Mouse (Mus musculus): ENCODE measurements around the gene Anks3. TPM values are rescaled to one million over a fixed set of nuclear protein-coding genes. Genes with fewer than 3 reads are reported as not detected.
A peak's percentile ranks its signal among the peaks of the same experiment; 100 is the strongest.

Gene Anks3
- total and polyA plus RNA-seq, 3 experiments = 27.1 to 33.9 TPM; not detected in 1

DNA sequence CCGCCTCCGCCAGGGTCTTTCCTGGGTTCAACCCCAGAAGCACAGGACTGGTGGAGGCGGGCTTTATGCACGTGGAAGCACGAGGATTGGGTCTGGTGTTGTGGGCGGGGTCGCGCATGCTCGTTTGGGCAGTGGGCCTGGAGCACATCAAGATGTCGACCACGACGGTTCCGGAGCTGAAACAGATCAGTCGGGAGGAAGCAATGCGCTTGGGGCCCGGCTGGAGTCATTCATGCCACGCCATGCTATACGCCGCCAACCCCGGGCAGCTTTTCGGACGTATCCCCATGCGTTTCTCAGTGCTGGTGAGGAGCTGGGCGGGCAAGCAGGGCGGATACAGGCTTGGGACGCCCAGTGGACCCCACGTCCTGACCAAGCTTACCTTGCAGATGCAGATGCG lies 25.0 kb downstream of the Anks3 start (continued):
- no peak for TF ChIP-seq GABPA (IDR thresholded peaks at IDR 0.05; ENCODE audit: low read depth, low read length)

DNA sequence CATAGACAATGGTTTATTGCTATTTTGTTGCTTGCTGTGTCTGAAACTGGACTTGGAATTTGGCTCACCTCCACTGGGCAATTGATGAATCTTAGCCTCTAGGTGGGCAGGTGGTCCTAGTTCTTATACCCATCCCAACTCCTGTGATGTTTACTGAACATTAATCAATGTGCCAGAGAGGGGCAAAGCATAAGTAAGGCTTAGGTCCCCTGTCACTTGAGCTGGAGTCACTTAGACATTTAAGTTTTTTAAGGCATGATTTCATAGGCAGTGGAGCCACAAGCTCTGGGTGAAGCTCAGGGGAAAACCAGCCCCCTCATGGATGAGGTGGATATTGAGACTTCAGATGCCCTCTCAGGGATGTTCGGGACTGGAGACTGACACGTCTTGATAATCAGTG lies 25.5 kb downstream of the Anks3 start, which contains the start of gene Nudt16l1:
Gene Nudt16l1 (plus strand): TSS at position 301 of the 400 bp plus-strand sequence.
- Histone ChIP-seq H3K4me1 (ENCODE audit: control insufficient read depth in 1 of 2, insufficient read depth in 2 of 2, low read length in 2 of 2) (0 out of 4 replicates have a peak, but pooled peaks cover 0 to 5% of the 10 kb centered on the region in 2 experiments), H3K9me3 (replicated peaks; ENCODE audit: insufficient read depth, low read length) (no peaks in the 10 kb centered on the region), H3K9ac (ENCODE audit: control insufficient read depth, low read depth, low read length, poor library complexity, severe bottlenecking) (peak within 1 kb of the TSS; percentile 81), H3K4me3 (ENCODE audit: control insufficient read depth in 1 of 2, insufficient read depth in 1 of 2, low read depth in 2 of 2, low read length in 2 of 2) (peak within 1 kb of the TSS; percentile 80 to 82), H3K27me3 (ENCODE audit: control insufficient read depth in 1 of 2, insufficient read depth in 2 of 2, low read length in 2 of 2) (no peaks in the 10 kb centered on the region), H3K27ac (ENCODE audit: control insufficient read depth, low read depth, low read length) (peak within 1 kb of the TSS; percentile 18), H3K79me2 (ENCODE audit: control insufficient read depth, insufficient read depth, low read length, poor library complexity) (peaks cover 4% of the 10 kb centered on the region), H3K36me3 (ENCODE audit: control insufficient read depth in 1 of 2, insufficient read depth in 2 of 2, low read length in 2 of 2) (no peaks in the 10 kb centered on the region)
- no peak for DNase-seq (ENCODE audit: low read depth, low spot score)
- TF ChIP-seq ZMIZ1 (IDR thresholded peaks at IDR 0.05; ENCODE audit: low read depth, low read length) (no peak; the same call in 1 of the 2 replicates), MAFK (IDR thresholded peaks at IDR 0.05; ENCODE audit: borderline replicate concordance, low read depth, low read length) (no peak), CTCF (IDR thresholded peaks at IDR 0.05 in 2 of 3, conservative IDR thresholded peaks at IDR 0.05 in 1 of 3; ENCODE audit: control insufficient read depth in 1 of 3, insufficient read depth in 1 of 3, low read depth in 2 of 3, low read length in 3 of 3, poor library complexity in 1 of 3, severe bottlenecking in 1 of 3) (no peak), MYC (IDR thresholded peaks at IDR 0.05; ENCODE audit: low read depth, low read length) (no peak), POLR2A (IDR thresholded peaks at IDR 0.05; ENCODE audit: control insufficient read depth in 1 of 2, insufficient read depth in 1 of 2, low read depth in 1 of 2, low read length in 2 of 2, poor library complexity in 1 of 2) (no peak), GABPA (IDR thresholded peaks at IDR 0.05; ENCODE audit: low read depth, low read length) (no peak), ZC3H11A (IDR thresholded peaks at IDR 0.05; ENCODE audit: low read depth, low read length) (no peak), MXI1 (IDR thresholded peaks at IDR 0.05; ENCODE audit: low read depth, low read length) (no peak; the same call in 1 of the 2 replicates), ZKSCAN1 (IDR thresholded peaks at IDR 0.05; ENCODE audit: low read depth, low read length) (no peak), JUND (IDR thresholded peaks at IDR 0.05; ENCODE audit: low read depth, low read length) (no peak), MEF2A (IDR thresholded peaks at IDR 0.05; ENCODE audit: extremely low read depth, insufficient replicate concordance, low read depth, low read length, poor library complexity, severe bottlenecking) (no peak)

- H3K36me3 ChIP-seq (ENCODE audit: control insufficient read depth in 1 of 2, insufficient read depth in 2 of 2, low read length in 2 of 2) = no peaks in the 10 kb centered on the region
- H3K9me3 ChIP-seq (replicated peaks; ENCODE audit: insufficient read depth, low read length) = no peaks in the 10 kb centered on the region
- DNase-seq (ENCODE audit: low read depth, low spot score) = no peak
- no peak overlapping the region for H3K9ac ChIP-seq (ENCODE audit: control insufficient read depth, low read depth, low read length, poor library complexity, severe bottlenecking)
- no peaks in the 10 kb centered on the region for H3K27me3 ChIP-seq (ENCODE audit: control insufficient read depth in 1 of 2, insufficient read depth in 2 of 2, low read length in 2 of 2)
- 0 out of 4 replicates have a peak, but pooled peaks cover 0 to 5% of the 10 kb centered on the region in 2 experiments for H3K4me1 ChIP-seq (ENCODE audit: control insufficient read depth in 1 of 2, insufficient read depth in 2 of 2, low read length in 2 of 2)
- H3K27ac ChIP-seq (ENCODE audit: control insufficient read depth, low read depth, low read length) = no peak overlapping the region
- TF ChIP-seq CHD2 (IDR thresholded peaks at IDR 0.05; ENCODE audit: low read length) (no peak), MXI1 (IDR thresholded peaks at IDR 0.05; ENCODE audit: low read depth, low read length) (no peak), TAL1 (IDR thresholded peaks at IDR 0.05; ENCODE audit: low read length) (no peak), GABPA (IDR thresholded peaks at IDR 0.05; ENCODE audit: low read depth, low read length) (no peak), BHLHE40 (IDR thresholded peaks at IDR 0.05; ENCODE audit: borderline replicate concordance, low read depth, low read length) (no peak), MYC (IDR thresholded peaks at IDR 0.05; ENCODE audit: low read depth, low read length) (no peak), ZNF384 (IDR thresholded peaks at IDR 0.05; ENCODE audit: low read depth, low read length) (no peak), TCF12 (IDR thresholded peaks at IDR 0.05; ENCODE audit: low read depth, low read length) (no peak), ZC3H11A (IDR thresholded peaks at IDR 0.05; ENCODE audit: low read depth, low read length) (no peak), ZKSCAN1 (IDR thresholded peaks at IDR 0.05; ENCODE audit: low read depth, low read length) (no peak), CTCF (IDR thresholded peaks at IDR 0.05 in 2 of 3, conservative IDR thresholded peaks at IDR 0.05 in 1 of 3; ENCODE audit: control insufficient read depth in 1 of 3, insufficient read depth in 1 of 3, low read depth in 2 of 3, low read length in 3 of 3, poor library complexity in 1 of 3, severe bottlenecking in 1 of 3) (no peak), POLR2AphosphoS2 (IDR thresholded peaks at IDR 0.05; ENCODE audit: low read length) (no peak), USF1 (IDR thresholded peaks at IDR 0.05; ENCODE audit: low read depth, low read length) (no peak), ETS1 (IDR thresholded peaks at IDR 0.05; ENCODE audit: low read depth, low read length) (no peak), UBTF (IDR thresholded peaks at IDR 0.05; ENCODE audit: borderline replicate concordance, insufficient read depth, low read depth, low read length) (no peak), ZMIZ1 (IDR thresholded peaks at IDR 0.05; ENCODE audit: low read depth, low read length) (no peak), ELF1 (IDR thresholded peaks at IDR 0.05; ENCODE audit: low read depth, low read length) (no peak), HCFC1 (IDR thresholded peaks at IDR 0.05; ENCODE audit: low read depth, low read length) (no peak), KAT2A (conservative IDR thresholded peaks at IDR 0.05; ENCODE audit: low read depth, low read length) (no peak)
- H3K79me2 ChIP-seq (ENCODE audit: control insufficient read depth, insufficient read depth, low read length, poor library complexity) = peaks cover 4% of the 10 kb centered on the region
- no peak overlapping the region for H3K4me3 ChIP-seq (ENCODE audit: control insufficient read depth in 1 of 2, insufficient read depth in 1 of 2, low read depth in 2 of 2, low read length in 2 of 2)
Measured at GRCm38 (mm10) chr16:4937351-4938190, 26.4 kb downstream of the Anks3 start.
